Mouse (Mus musculus): Measurements from ENCODE around the gene Ugcg. TPM values are rescaled to one million over a fixed set of nuclear protein-coding genes. Genes with fewer than 3 reads are reported as not detected.
A peak's percentile ranks its signal among the peaks of the same experiment; 100 is the strongest.

Gene Ugcg
- polyA plus RNA-seq (2016; fragmentation: Nextera tagmentation; extraction: Ambion mirVana) = 9.8 and 9.9 TPM in 2 replicates

- DNase-seq (ENCODE audit: low spot score) = peak; percentile 78
- H3K27me3 ChIP-seq (ENCODE audit: low read depth, poor library complexity, severe bottlenecking) = no peaks in the 10 kb centered on the region
- H3K4me3 ChIP-seq = peak within 1 kb of the TSS; percentile 86
- under 1% methylated on average over 86 of the region's 99 CpGs for WGBS
- H3K9me3 ChIP-seq (replicated peaks) = no peaks in the 10 kb centered on the region
- H3K36me3 ChIP-seq = 0 out of 2 replicates have a peak, but pooled peaks cover 2% of the 10 kb centered on the region
- H3K4me1 ChIP-seq = peaks cover 11% of the 10 kb centered on the region
- peak within 1 kb of the TSS; percentile 96 for H3K27ac ChIP-seq (replicated peaks)
These were observed at the start of gene Ugcg for GRCm38 (mm10) chr4:59188802-59189545. Gene Ugcg, plus strand, starts transcription at chr4:59189257.

- Histone ChIP-seq H3K9me3 (replicated peaks) (no peaks in the 10 kb centered on the region), H3K27ac (replicated peaks) (no peak overlapping the region), H3K4me3 (no peak overlapping the region), H3K27me3 (ENCODE audit: low read depth, poor library complexity, severe bottlenecking) (no peaks in the 10 kb centered on the region), H3K4me1 (no peaks in the 10 kb centered on the region), H3K36me3 (no peaks in the 10 kb centered on the region)
- no peak for DNase-seq (ENCODE audit: low spot score)
- 85% methylated on average over 5 of the region's 5 CpGs for WGBS
These were observed 40.0 kb upstream of the Ugcg start for GRCm38 (mm10) chr4:59149043-59149442.

- Histone ChIP-seq H3K4me3 (no peak overlapping the region), H3K36me3 (no peaks in the 10 kb centered on the region), H3K27me3 (ENCODE audit: low read depth, poor library complexity, severe bottlenecking) (no peaks in the 10 kb centered on the region), H3K9me3 (replicated peaks) (no peaks in the 10 kb centered on the region), H3K27ac (replicated peaks) (no peak overlapping the region), H3K4me1 (no peaks in the 10 kb centered on the region)
- no peak for DNase-seq (ENCODE audit: low spot score)
- 86% methylated on average over 5 of the region's 5 CpGs for WGBS
These were observed 38.1 kb upstream of the Ugcg start for GRCm38 (mm10) chr4:59150907-59151306.

GRCm38 (mm10) chr4:59151953-59152352 lies 37.1 kb upstream of the Ugcg start:
- no peaks in the 10 kb centered on the region for H3K27me3 ChIP-seq (ENCODE audit: low read depth, poor library complexity, severe bottlenecking)
- WGBS = 77% methylated on average over 1 of the region's 1 CpGs

GRCm38 (mm10) chr4:59156897-59157592 lies 32.0 kb upstream of the Ugcg start:
- Histone ChIP-seq H3K27ac (replicated peaks) (no peak overlapping the region), H3K9me3 (replicated peaks) (no peaks in the 10 kb centered on the region), H3K4me1 (no peaks in the 10 kb centered on the region), H3K4me3 (no peak overlapping the region), H3K36me3 (no peaks in the 10 kb centered on the region), H3K27me3 (ENCODE audit: low read depth, poor library complexity, severe bottlenecking) (no peaks in the 10 kb centered on the region)
- 87% methylated on average over 7 of the region's 7 CpGs for WGBS
- DNase-seq (ENCODE audit: low spot score) = no peak

More at GRCm38 (mm10) chr4:59151953-59152352, 37.1 kb upstream of the Ugcg start:
- DNase-seq (ENCODE audit: low spot score) = no peak
- Histone ChIP-seq H3K4me3 (no peak overlapping the region), H3K9me3 (replicated peaks) (no peaks in the 10 kb centered on the region), H3K27ac (replicated peaks) (no peak overlapping the region), H3K4me1 (no peaks in the 10 kb centered on the region), H3K36me3 (no peaks in the 10 kb centered on the region)

GRCm38 (mm10) chr4:59157654-59158053 lies 31.4 kb upstream of the Ugcg start:
- Histone ChIP-seq H3K27ac (replicated peaks) (no peak overlapping the region), H3K27me3 (ENCODE audit: low read depth, poor library complexity, severe bottlenecking) (no peaks in the 10 kb centered on the region), H3K9me3 (replicated peaks) (no peaks in the 10 kb centered on the region), H3K36me3 (no peaks in the 10 kb centered on the region), H3K4me1 (no peaks in the 10 kb centered on the region), H3K4me3 (no peak overlapping the region)
- 77% methylated on average over 2 of the region's 2 CpGs for WGBS
- no peak for DNase-seq (ENCODE audit: low spot score)

- Histone ChIP-seq H3K27ac (replicated peaks) (no peak overlapping the region), H3K4me1 (no peaks in the 10 kb centered on the region), H3K4me3 (no peak overlapping the region), H3K36me3 (no peaks in the 10 kb centered on the region), H3K27me3 (ENCODE audit: low read depth, poor library complexity, severe bottlenecking) (no peaks in the 10 kb centered on the region), H3K9me3 (replicated peaks) (no peaks in the 10 kb centered on the region)
- WGBS = 92% methylated on average over 5 of the region's 5 CpGs
- DNase-seq (ENCODE audit: low spot score) = no peak
These were observed 28.8 kb upstream of the Ugcg start for GRCm38 (mm10) chr4:59160289-59160688.

- H3K9me3 ChIP-seq (replicated peaks) = no peaks in the 10 kb centered on the region
- 83% methylated on average over 8 of the region's 8 CpGs for WGBS
- no peak overlapping the region for H3K27ac ChIP-seq (replicated peaks)
- no peak for DNase-seq (ENCODE audit: low spot score)
- no peaks in the 10 kb centered on the region for H3K27me3 ChIP-seq (ENCODE audit: low read depth, poor library complexity, severe bottlenecking)
- no peaks in the 10 kb centered on the region for H3K4me1 ChIP-seq
- no peaks in the 10 kb centered on the region for H3K36me3 ChIP-seq
- H3K4me3 ChIP-seq = no peak overlapping the region
These were observed 27.9 kb upstream of the Ugcg start for GRCm38 (mm10) chr4:59160959-59161670.

- H3K36me3 ChIP-seq = no peaks in the 10 kb centered on the region
- no peaks in the 10 kb centered on the region for H3K9me3 ChIP-seq (replicated peaks)
- no peaks in the 10 kb centered on the region for H3K4me1 ChIP-seq
- H3K27ac ChIP-seq (replicated peaks) = no peak overlapping the region
- no peak overlapping the region for H3K4me3 ChIP-seq
- 85% methylated on average over 2 of the region's 2 CpGs for WGBS
- no peaks in the 10 kb centered on the region for H3K27me3 ChIP-seq (ENCODE audit: low read depth, poor library complexity, severe bottlenecking)
- no peak for DNase-seq (ENCODE audit: low spot score)
These were observed 25.0 kb upstream of the Ugcg start for GRCm38 (mm10) chr4:59164034-59164433.

GRCm38 (mm10) chr4:59167251-59167847 lies 21.7 kb upstream of the Ugcg start:
- no peak overlapping the region for H3K4me3 ChIP-seq
- H3K27ac ChIP-seq (replicated peaks) = no peak overlapping the region
- no peaks in the 10 kb centered on the region for H3K4me1 ChIP-seq
- no peaks in the 10 kb centered on the region for H3K27me3 ChIP-seq (ENCODE audit: low read depth, poor library complexity, severe bottlenecking)
- no peaks in the 10 kb centered on the region for H3K9me3 ChIP-seq (replicated peaks)
- WGBS = 93% methylated on average over 2 of the region's 2 CpGs
- no peaks in the 10 kb centered on the region for H3K36me3 ChIP-seq
- DNase-seq (ENCODE audit: low spot score) = no peak

GRCm38 (mm10) chr4:59169981-59170380 lies 19.1 kb upstream of the Ugcg start:
- WGBS = 83% methylated on average over 5 of the region's 5 CpGs
- Histone ChIP-seq H3K9me3 (replicated peaks) (no peaks in the 10 kb centered on the region), H3K4me1 (peaks cover 6% of the 10 kb centered on the region; the same call in 1 of the 2 replicates)

GRCm38 (mm10) chr4:59172616-59173015 lies 16.4 kb upstream of the Ugcg start:
- Histone ChIP-seq H3K4me3 (no peak overlapping the region), H3K9me3 (replicated peaks) (no peaks in the 10 kb centered on the region), H3K27me3 (ENCODE audit: low read depth, poor library complexity, severe bottlenecking) (no peaks in the 10 kb centered on the region), H3K4me1 (peaks cover 6% of the 10 kb centered on the region; the same call in 1 of the 2 replicates), H3K36me3 (no peaks in the 10 kb centered on the region), H3K27ac (replicated peaks) (no peak overlapping the region)
- no peak for DNase-seq (ENCODE audit: low spot score)
- 42% methylated on average over 2 of the region's 2 CpGs for WGBS

More at GRCm38 (mm10) chr4:59169981-59170380, 19.1 kb upstream of the Ugcg start:
- H3K27ac ChIP-seq (replicated peaks) = no peak overlapping the region
- no peak overlapping the region for H3K4me3 ChIP-seq
- no peaks in the 10 kb centered on the region for H3K27me3 ChIP-seq (ENCODE audit: low read depth, poor library complexity, severe bottlenecking)
- no peaks in the 10 kb centered on the region for H3K36me3 ChIP-seq
- DNase-seq (ENCODE audit: low spot score) = no peak

Data from midbrain, embryonic 10.5 days (tissue).